Mouse (Mus musculus): ENCODE results near the gene Fam76a. TPM values are rescaled to one million over a fixed set of nuclear protein-coding genes. Genes with fewer than 3 reads are reported as not detected.
"Not testable (repeated sequence)": the region's sequence is repeated elsewhere in the genome, so short reads cannot be mapped to it uniquely, and the experiment has no call there.

The Fam76a gene
- polyA plus RNA-seq, 1 experiment from 2014 or later: 47.7 TPM

DNA sequence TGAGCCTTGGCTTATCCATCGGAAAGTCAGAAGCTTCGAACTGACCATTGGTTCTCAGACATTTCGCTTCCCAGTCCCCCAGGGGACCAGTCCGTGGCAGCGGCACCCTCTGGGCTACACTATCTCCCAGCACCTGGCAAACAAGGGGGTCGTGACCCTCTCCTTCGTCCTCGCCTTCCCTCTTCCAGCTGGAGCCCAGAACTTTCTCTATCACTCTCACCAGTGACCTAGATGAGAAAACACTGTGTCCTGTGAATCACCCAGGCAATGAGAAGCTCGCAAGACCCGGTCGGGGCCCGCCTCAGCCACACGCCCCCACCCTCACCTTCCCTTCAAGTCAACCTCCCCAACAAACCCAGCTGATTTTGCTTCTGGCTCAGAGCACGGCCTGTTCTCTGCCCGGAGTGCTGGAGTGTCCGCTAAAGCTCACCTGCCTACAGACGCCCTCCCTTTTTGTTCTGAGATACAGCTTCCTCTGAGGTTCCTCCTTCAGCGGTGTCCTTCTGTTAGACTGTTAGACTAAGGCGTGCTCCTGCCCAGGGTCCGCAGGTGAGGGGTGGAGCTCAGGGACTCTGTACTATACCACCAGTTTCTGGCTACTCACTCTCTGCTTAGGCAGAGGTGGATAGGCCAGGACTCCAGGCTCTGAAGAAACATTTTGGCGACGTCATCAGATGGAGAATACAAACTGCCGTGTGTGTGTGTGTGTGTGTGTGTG, 18.8 kb upstream of the Fam76a start:
- 0 out of 2 replicates have a peak, but pooled peaks cover 3% of the 10 kb centered on the region for H3K27me3 ChIP-seq
- no peak overlapping the region for H3K4me3 ChIP-seq
- H3K9me3 ChIP-seq: no peaks in the 10 kb centered on the region
- no peak overlapping the region for H3K27ac ChIP-seq
- no peaks in the 10 kb centered on the region for H3K36me3 ChIP-seq
- H3K9ac ChIP-seq: no peak overlapping the region
- WGBS: 54% methylated on average over 23 of the region's 23 CpGs
- no peak for ATAC-seq (ENCODE audit: insufficient number of reproducible peaks, insufficient read depth, low FRiP score, low TSS enrichment, low read depth)
- H3K4me1 ChIP-seq: peaks cover 34% of the 10 kb centered on the region
- no peak overlapping the region for H3K4me2 ChIP-seq

DNA sequence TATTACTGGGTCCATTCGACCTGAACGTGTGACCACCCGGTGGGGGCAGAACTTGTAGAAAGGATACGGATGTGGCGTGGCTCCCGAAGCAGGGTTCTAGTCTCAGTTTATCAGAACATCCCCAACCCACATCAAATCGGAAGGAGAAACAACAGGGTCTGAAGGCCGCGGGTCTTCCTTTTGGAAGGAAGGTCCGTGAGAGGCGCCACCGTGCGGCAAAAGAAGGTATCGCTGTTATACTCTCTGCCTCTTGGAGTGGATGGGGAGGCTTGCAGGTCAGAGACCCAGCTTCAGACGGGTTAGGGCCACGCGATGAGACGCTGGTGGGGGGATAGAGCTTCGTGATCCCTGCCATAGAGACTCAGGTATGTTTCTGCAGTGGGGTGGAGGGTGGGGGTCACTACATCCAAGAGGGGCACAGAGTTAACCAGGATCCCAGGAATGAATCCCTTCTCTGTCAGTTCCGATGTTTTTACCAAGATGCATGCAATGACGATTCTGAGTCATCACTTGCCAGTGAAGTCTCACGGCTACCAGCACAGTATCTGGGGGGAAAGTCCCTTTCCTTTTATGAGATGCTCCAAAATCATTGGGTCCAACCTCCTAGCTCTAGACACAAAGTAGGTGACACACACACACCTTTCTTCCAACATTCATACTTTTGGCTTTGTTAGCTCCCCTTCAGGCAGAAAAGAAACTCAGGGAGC, 17.2 kb upstream of the Fam76a start:
- ATAC-seq (ENCODE audit: insufficient number of reproducible peaks, insufficient read depth, low FRiP score, low TSS enrichment, low read depth): no peak
- H3K4me3 ChIP-seq: no peak overlapping the region
- H3K36me3 ChIP-seq: no peaks in the 10 kb centered on the region
- WGBS: 22% methylated on average over 22 of the region's 22 CpGs
- H3K4me2 ChIP-seq: peak overlapping the region; percentile 37
- no peak overlapping the region for H3K9ac ChIP-seq
- H3K9me3 ChIP-seq: no peaks in the 10 kb centered on the region
- H3K27me3 ChIP-seq: 0 out of 2 replicates have a peak, but pooled peaks cover 3% of the 10 kb centered on the region
- H3K27ac ChIP-seq: peak overlapping the region; percentile 95; the same call in 1 of the 2 replicates
- H3K4me1 ChIP-seq: peaks cover 25% of the 10 kb centered on the region

DNA sequence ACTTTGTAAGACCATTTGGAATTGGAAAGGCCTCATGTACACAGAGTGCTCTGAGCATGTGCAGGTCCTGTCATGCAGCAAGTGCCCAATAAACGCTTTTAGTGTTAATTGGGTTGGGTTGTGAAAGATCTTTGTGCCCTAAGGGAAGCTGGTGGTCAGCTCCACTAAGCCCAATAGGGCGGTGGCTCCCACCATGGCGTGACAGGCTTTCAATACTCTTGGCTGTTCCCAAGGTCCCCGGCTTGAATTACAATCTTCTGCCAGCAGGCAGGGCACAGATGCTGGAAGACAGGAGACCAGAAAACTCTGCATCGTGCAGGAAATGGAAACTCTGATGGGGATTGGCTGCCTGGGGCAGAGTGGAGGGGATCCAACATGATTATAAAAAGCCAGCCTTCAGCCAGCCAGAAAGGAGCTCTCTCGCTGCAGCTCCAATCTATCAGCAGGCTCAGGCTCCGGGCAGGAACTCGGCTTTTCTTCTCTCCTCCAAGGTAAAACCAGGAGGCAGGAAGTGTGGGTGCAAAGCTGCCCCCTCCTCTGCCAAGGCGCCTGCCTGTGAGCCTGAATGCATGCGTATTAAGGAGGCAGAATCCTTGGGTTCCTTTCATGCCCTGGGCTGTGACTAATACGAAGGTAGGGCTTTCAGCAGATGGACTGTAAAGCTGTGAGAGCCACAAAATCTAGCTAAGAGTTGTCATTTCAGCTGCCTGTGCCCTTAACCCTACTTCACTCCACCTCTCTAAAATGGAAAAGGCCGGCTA, 16.0 kb upstream of the Fam76a start:
- peak overlapping the region; percentile 52 for H3K4me2 ChIP-seq
- H3K9ac ChIP-seq: peak overlapping the region; percentile 58
- no peaks in the 10 kb centered on the region for H3K9me3 ChIP-seq
- 11% methylated on average over 12 of the region's 12 CpGs for WGBS
- peaks cover 26% of the 10 kb centered on the region for H3K4me1 ChIP-seq
- ATAC-seq (ENCODE audit: insufficient number of reproducible peaks, insufficient read depth, low FRiP score, low TSS enrichment, low read depth): peak; percentile 59; the same call in 1 of the 2 replicates
- H3K27ac ChIP-seq: peak overlapping the region; percentile 95
- no peaks in the 10 kb centered on the region for H3K36me3 ChIP-seq
- 0 out of 2 replicates have a peak, but pooled peaks cover 3% of the 10 kb centered on the region for H3K27me3 ChIP-seq
- H3K4me3 ChIP-seq: peak overlapping the region; percentile 12; the same call in 1 of the 2 replicates

- Histone ChIP-seq H3K27me3 (no peaks in the 10 kb centered on the region), H3K4me2 (no peak overlapping the region), H3K36me3 (no peaks in the 10 kb centered on the region), H3K9ac (peak overlapping the region; percentile 40; the same call in 1 of the 2 replicates), H3K27ac (no peak overlapping the region), H3K4me1 (peaks cover 26% of the 10 kb centered on the region), H3K4me3 (no peak overlapping the region), H3K9me3 (no peaks in the 10 kb centered on the region)
- WGBS: 33% methylated on average over 7 of the region's 7 CpGs
- no peak for ATAC-seq (ENCODE audit: insufficient number of reproducible peaks, insufficient read depth, low FRiP score, low TSS enrichment, low read depth)
These were observed 12.3 kb upstream of the Fam76a start for GRCm38 (mm10) chr4:132934639-132935038.

GRCm38 (mm10) chr4:132932752-132933404, 10.5 kb upstream of the Fam76a start:
- H3K4me2 ChIP-seq: no peak overlapping the region
- H3K4me3 ChIP-seq: no peak overlapping the region
- WGBS: 79% methylated on average over 4 of the region's 4 CpGs
- no peaks in the 10 kb centered on the region for H3K36me3 ChIP-seq
- H3K9ac ChIP-seq: no peak overlapping the region
- H3K9me3 ChIP-seq: no peaks in the 10 kb centered on the region
- peaks cover 8% of the 10 kb centered on the region; the same call in 1 of the 2 replicates for H3K4me1 ChIP-seq
- no peak overlapping the region for H3K27ac ChIP-seq
- ATAC-seq (ENCODE audit: insufficient number of reproducible peaks, insufficient read depth, low FRiP score, low TSS enrichment, low read depth): no peak
- H3K27me3 ChIP-seq: no peaks in the 10 kb centered on the region

- WGBS: 6% methylated on average over 8 of the region's 8 CpGs
- Histone ChIP-seq H3K9ac (no peak overlapping the region), H3K9me3 (no peaks in the 10 kb centered on the region), H3K4me3 (no peak overlapping the region), H3K4me1 (peaks cover 3% of the 10 kb centered on the region; the same call in 1 of the 2 replicates), H3K27ac (no peak overlapping the region), H3K4me2 (no peak overlapping the region), H3K27me3 (no peaks in the 10 kb centered on the region), H3K36me3 (no peaks in the 10 kb centered on the region)
- no peak for ATAC-seq (ENCODE audit: insufficient number of reproducible peaks, insufficient read depth, low FRiP score, low TSS enrichment, low read depth)
These were observed 8.4 kb upstream of the Fam76a start for GRCm38 (mm10) chr4:132930784-132931183.

DNA sequence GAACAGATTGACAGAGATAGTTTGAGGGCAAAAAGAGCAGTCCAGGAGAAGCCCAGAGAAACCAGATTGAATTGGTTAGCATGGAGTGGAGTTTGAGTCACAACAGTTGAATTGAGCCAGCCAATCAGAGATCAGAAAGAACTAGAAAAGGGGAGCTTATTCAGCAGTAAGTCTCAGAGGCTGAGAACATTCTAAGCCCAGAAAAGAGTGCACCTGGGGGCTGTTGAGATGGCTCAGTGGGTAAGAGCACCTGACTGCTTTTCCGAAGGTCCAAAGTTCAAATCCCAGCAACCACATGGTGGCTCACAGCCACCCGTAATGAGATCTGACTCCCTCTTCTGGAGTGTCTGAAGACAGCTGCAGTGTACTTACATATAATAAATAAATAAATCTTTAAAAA, 4.2 kb upstream of the Fam76a start:
- not testable (repeated sequence) for H3K9me3 ChIP-seq; H3K4me2 ChIP-seq; ATAC-seq (ENCODE audit: insufficient number of reproducible peaks, insufficient read depth, low FRiP score, low TSS enrichment, low read depth); H3K27ac ChIP-seq; H3K9ac ChIP-seq; H3K36me3 ChIP-seq; H3K4me3 ChIP-seq; H3K4me1 ChIP-seq; H3K27me3 ChIP-seq
- WGBS: 60% methylated on average over 2 of the region's 2 CpGs

GRCm38 (mm10) chr4:132922061-132922530, 262 bp downstream of the Fam76a start:
- Histone ChIP-seq H3K4me3 (peak overlapping the region; percentile 96), H3K9me3 (no peaks in the 10 kb centered on the region), H3K27me3 (no peaks in the 10 kb centered on the region), H3K27ac (peak overlapping the region; percentile 68; the same call in 1 of the 2 replicates), H3K9ac (peak overlapping the region; percentile 92), H3K4me2 (peak overlapping the region; percentile 75), H3K4me1 (peaks cover 10% of the 10 kb centered on the region), H3K36me3 (peaks cover 22% of the 10 kb centered on the region)
- peak; percentile 43 for ATAC-seq (ENCODE audit: insufficient number of reproducible peaks, insufficient read depth, low FRiP score, low TSS enrichment, low read depth)
- WGBS: 0% methylated on average over 50 of the region's 50 CpGs

- no peak overlapping the region for H3K27ac ChIP-seq
- H3K4me3 ChIP-seq: peak overlapping the region; percentile 96
- WGBS: 42% methylated on average over 12 of the region's 12 CpGs
- H3K4me1 ChIP-seq: peaks cover 10% of the 10 kb centered on the region
- peak overlapping the region; percentile 75 for H3K4me2 ChIP-seq
- no peaks in the 10 kb centered on the region for H3K9me3 ChIP-seq
- peak overlapping the region; percentile 92 for H3K9ac ChIP-seq
- no peaks in the 10 kb centered on the region for H3K27me3 ChIP-seq
- no peak for ATAC-seq (ENCODE audit: insufficient number of reproducible peaks, insufficient read depth, low FRiP score, low TSS enrichment, low read depth)
- H3K36me3 ChIP-seq: peaks cover 27% of the 10 kb centered on the region
These were observed 870 bp downstream of the Fam76a start for GRCm38 (mm10) chr4:132921488-132921887.

DNA sequence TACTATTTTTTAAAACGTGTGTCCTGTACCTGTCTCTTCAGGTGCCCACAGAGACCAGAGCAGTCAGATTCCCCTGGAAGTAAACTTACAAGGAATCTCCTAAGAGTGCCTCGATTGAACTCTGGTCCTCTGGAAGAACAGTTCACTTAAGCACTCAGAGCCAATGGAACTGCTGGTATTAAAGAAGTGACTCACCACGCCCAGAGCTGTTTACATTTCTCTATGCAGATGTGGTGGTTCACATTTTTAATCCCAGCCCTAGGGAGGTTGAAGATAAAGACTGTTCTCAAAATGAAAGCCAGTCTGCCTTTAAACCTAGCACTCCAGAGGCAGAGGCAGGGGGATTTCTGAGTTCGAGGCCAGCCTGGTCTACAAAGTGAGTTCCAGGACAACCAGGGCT, 2.2 kb downstream of the Fam76a start:
- Histone ChIP-seq H3K36me3 (peaks cover 40% of the 10 kb centered on the region), H3K9me3 (no peaks in the 10 kb centered on the region), H3K4me3 (no peak overlapping the region), H3K4me1 (peaks cover 10% of the 10 kb centered on the region), H3K9ac (no peak overlapping the region), H3K27me3 (no peaks in the 10 kb centered on the region), H3K27ac (no peak overlapping the region), H3K4me2 (no peak overlapping the region)
- ATAC-seq (ENCODE audit: insufficient number of reproducible peaks, insufficient read depth, low FRiP score, low TSS enrichment, low read depth): no peak
- WGBS: 91% methylated on average over 4 of the region's 4 CpGs

DNA sequence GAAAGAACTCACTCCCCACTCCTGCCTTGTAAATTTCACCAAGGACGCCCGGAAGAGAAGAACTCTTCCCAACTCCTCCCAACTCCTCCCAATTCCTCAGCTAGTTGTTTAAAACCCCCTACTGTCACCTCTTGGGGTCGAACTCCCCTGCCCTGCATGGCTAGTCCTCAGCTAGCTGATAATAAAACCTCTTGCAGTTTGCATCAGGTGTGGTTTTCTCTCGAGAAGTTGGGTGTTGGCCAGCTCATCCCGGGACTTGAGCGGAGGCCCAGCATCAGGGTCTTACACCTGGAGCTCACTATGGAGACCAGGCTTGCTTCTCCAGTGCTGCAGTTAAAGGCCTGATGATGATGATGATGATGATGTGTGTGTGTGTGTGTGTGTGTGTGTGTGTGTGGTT, 3.9 kb downstream of the Fam76a start:
- not testable (repeated sequence) for ATAC-seq (ENCODE audit: insufficient number of reproducible peaks, insufficient read depth, low FRiP score, low TSS enrichment, low read depth); H3K4me2 ChIP-seq; H3K4me1 ChIP-seq; H3K9me3 ChIP-seq; H3K4me3 ChIP-seq; H3K9ac ChIP-seq; H3K27me3 ChIP-seq; H3K27ac ChIP-seq
- H3K36me3 ChIP-seq: peaks cover 57% of the 10 kb centered on the region
- WGBS: 81% methylated on average over 6 of the region's 6 CpGs

All from embryonic facial prominence, embryonic 13.5 days (tissue).